Mouse (Mus musculus) kidney, embryonic 16.5 days (tissue): ENCODE measurements around the gene Hivep3. TPM values are rescaled to one million over a fixed set of nuclear protein-coding genes. Genes with fewer than 3 reads are reported as not detected.

ENCODE experiments used
- ATAC-seq: fragments of 200-750 bp; cut with Nextera tagmentation; 2 replicates; pipeline ENCODE4 v1.8.0; 2017; ENCODE audit warnings: moderate TSS enrichment; ENCODE audit not compliant: low FRiP score, low TSS enrichment
- H3K27ac ChIP-seq: fragments of 300-500 bp; sonication (generic); 2 replicates; pipeline ENCODE4 v1.5.1; 2014; ENCODE audit warnings: low read length
- H3K27me3 ChIP-seq: fragments of 300-500 bp; sonication (generic); 2 replicates; pipeline ENCODE4 v1.6.1; 2014; ENCODE audit warnings: low read length, control low read depth, mixed read lengths; ENCODE audit not compliant: insufficient read depth
- H3K36me3 ChIP-seq: fragments of 300-500 bp; sonication (generic); 2 replicates; pipeline ENCODE4 v1.6.1; 2014; ENCODE audit warnings: low read length, control low read depth, mixed read lengths; ENCODE audit not compliant: insufficient read depth
- H3K4me1 ChIP-seq: fragments of 300-500 bp; sonication (generic); 2 replicates; pipeline ENCODE4 v1.6.1; 2014; ENCODE audit warnings: low read length, control low read depth, mixed read lengths; ENCODE audit not compliant: insufficient read depth
- H3K4me2 ChIP-seq: fragments of 300-500 bp; sonication (generic); replicated peaks from 2 replicates; pipeline ENCODE4 v1.6.1; 2014; ENCODE audit warnings: low read depth, low read length
- H3K4me3 ChIP-seq: fragments of 300-500 bp; sonication (generic); 2 replicates; pipeline ENCODE4 v1.5.1; 2014; ENCODE audit warnings: mild to moderate bottlenecking, low read length
- H3K9ac ChIP-seq: fragments of 300-500 bp; sonication (generic); replicated peaks from 2 replicates; pipeline ENCODE4 v1.6.1; 2014; ENCODE audit warnings: low read length
- H3K9me3 ChIP-seq: fragments of 300-500 bp; sonication (generic); 2 replicates; pipeline ENCODE4 v1.6.1; 2016; ENCODE audit warnings: low read length, control low read depth
- WGBS: fragments of 180-500 bp; shearing (Covaris S2); extraction: QIAGEN DNeasy Blood & Tissue Kit; methylation state at CpG from one replicate; pipeline ENCODE4 v1.1.7; 2014; 5-methylcytosine and 5-hydroxymethylcytosine counted together
- polyA plus RNA-seq: library from polyadenylated mRNA; unstranded; fragments of >200 nt; fragmentation: Nextera tagmentation; extraction: Ambion mirVana; gene quantifications from 2 replicates; pipeline ENCODE4 v1.2.1, GENCODE M21; 2015

The Hivep3 gene
- 6.6 and 7.0 TPM in 2 replicates for polyA plus RNA-seq

DNA sequence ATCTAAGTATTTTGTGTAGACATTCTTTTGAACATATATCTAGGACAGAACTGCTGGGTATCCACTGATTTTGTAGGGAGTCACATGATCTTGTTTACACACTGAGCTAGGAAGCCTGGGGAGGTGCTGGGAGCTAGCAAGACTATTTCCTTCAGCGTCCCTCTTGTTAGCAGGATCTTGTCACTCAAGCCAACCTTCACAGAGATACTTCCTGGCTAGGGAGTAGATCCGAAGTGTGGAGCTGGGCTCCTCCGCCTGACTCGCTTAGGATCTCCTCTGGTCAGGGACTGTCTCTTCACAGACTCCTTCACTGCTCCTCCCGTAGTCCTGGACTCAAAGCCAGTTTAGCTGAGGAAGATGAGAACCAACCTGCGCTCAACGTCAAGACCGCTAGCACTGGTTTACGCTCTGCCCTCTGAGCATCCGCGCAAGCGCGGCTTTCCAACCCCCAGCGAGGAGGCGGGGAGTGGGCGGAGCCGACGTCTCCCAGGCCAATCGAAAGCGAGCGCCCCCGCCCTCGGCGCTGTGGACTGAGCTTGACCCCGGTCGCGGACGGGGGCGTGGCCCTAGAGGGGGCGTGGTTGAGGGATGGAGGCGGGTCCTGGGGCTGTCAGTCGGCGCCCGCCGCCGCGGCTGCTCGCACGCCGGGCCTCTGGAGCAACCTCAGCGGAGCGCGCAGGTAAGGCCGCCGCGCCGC lies at the start of gene Hivep3:
Gene Hivep3, plus strand, starts transcription at position 601 of the 697 bp plus-strand sequence.
- no peaks in the 10 kb centered on the region for H3K36me3 ChIP-seq
- H3K4me1 ChIP-seq = peaks cover 10% of the 10 kb centered on the region; the same call in 1 of the 2 replicates
- under 1% methylated on average over 45 of the region's 47 CpGs for WGBS

GRCm38 (mm10) chr4:119685746-119686145 lies 47.8 kb upstream of the Hivep3 start:
- Histone ChIP-seq H3K4me3 (no peak overlapping the region), H3K9ac (no peak overlapping the region), H3K27me3 (no peaks in the 10 kb centered on the region), H3K4me2 (no peak overlapping the region), H3K36me3 (no peaks in the 10 kb centered on the region), H3K9me3 (no peaks in the 10 kb centered on the region), H3K27ac (no peak overlapping the region), H3K4me1 (no peaks in the 10 kb centered on the region)
- WGBS = 93% methylated on average over 2 of the region's 2 CpGs
- no peak for ATAC-seq

More for the DNA sequence above, at the start of gene Hivep3:
- Histone ChIP-seq H3K27me3 (peaks cover 9% of the 10 kb centered on the region; the same call in 1 of the 2 replicates), H3K9me3 (no peaks in the 10 kb centered on the region), H3K9ac (peak within 1 kb of the TSS; percentile 82), H3K4me2 (peak within 1 kb of the TSS; percentile 99), H3K27ac (peak within 1 kb of the TSS; percentile 87), H3K4me3 (peak within 1 kb of the TSS; percentile 90)
- peak; percentile 99 for ATAC-seq

GRCm38 (mm10) chr4:119698339-119698738 lies 35.2 kb upstream of the Hivep3 start:
- WGBS = 59% methylated on average over 2 of the region's 2 CpGs
- no peak overlapping the region for H3K4me2 ChIP-seq

GRCm38 (mm10) chr4:119701269-119701954 lies 32.2 kb upstream of the Hivep3 start:
- H3K4me2 ChIP-seq = no peak overlapping the region
- WGBS = 83% methylated on average over 11 of the region's 11 CpGs

More at GRCm38 (mm10) chr4:119698339-119698738, 35.2 kb upstream of the Hivep3 start:
- H3K27ac ChIP-seq = no peak overlapping the region
- no peak overlapping the region for H3K9ac ChIP-seq
- ATAC-seq = no peak
- H3K36me3 ChIP-seq = no peaks in the 10 kb centered on the region
- no peaks in the 10 kb centered on the region for H3K9me3 ChIP-seq
- no peaks in the 10 kb centered on the region for H3K27me3 ChIP-seq
- no peak overlapping the region for H3K4me3 ChIP-seq
- no peaks in the 10 kb centered on the region for H3K4me1 ChIP-seq

DNA sequence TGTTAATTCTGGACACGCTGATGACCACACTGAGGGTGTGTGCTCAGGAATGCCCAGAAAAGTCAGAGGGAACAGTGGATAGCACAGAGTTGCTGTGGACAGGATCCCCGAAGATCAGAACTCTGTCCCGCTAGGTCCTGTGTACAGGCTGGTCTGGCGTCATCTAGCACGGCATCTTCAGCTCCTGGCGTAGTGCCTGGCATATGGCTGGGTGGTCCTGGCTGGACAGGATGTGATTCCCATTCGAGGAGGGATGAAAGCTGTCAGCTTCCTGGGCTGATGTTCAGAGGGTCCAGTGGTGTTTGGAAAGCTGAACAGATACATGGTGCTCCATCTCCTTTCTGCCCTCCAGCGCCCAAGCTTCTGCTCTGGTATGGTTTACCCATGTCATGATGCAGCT lies 29.6 kb upstream of the Hivep3 start:
- H3K9ac ChIP-seq = no peak overlapping the region
- 0 out of 2 replicates have a peak, but pooled peaks cover 4% of the 10 kb centered on the region for H3K9me3 ChIP-seq
- WGBS = 77% methylated on average over 8 of the region's 8 CpGs
- ATAC-seq = no peak
- H3K4me3 ChIP-seq = no peak overlapping the region
- no peak overlapping the region for H3K4me2 ChIP-seq
- no peaks in the 10 kb centered on the region for H3K36me3 ChIP-seq
- H3K27me3 ChIP-seq = no peaks in the 10 kb centered on the region
- no peak overlapping the region for H3K27ac ChIP-seq
- no peaks in the 10 kb centered on the region for H3K4me1 ChIP-seq

More at GRCm38 (mm10) chr4:119701269-119701954, 32.2 kb upstream of the Hivep3 start:
- Histone ChIP-seq H3K9ac (no peak overlapping the region), H3K36me3 (no peaks in the 10 kb centered on the region), H3K27me3 (no peaks in the 10 kb centered on the region), H3K9me3 (0 out of 2 replicates have a peak, but pooled peaks cover 4% of the 10 kb centered on the region), H3K4me1 (no peaks in the 10 kb centered on the region), H3K27ac (no peak overlapping the region), H3K4me3 (no peak overlapping the region)
- ATAC-seq = no peak

GRCm38 (mm10) chr4:119707326-119707725 lies 26.3 kb upstream of the Hivep3 start:
- Histone ChIP-seq H3K9me3 (0 out of 2 replicates have a peak, but pooled peaks cover 4% of the 10 kb centered on the region), H3K27ac (no peak overlapping the region), H3K36me3 (no peaks in the 10 kb centered on the region), H3K4me1 (no peaks in the 10 kb centered on the region), H3K27me3 (no peaks in the 10 kb centered on the region), H3K4me2 (no peak overlapping the region), H3K4me3 (no peak overlapping the region), H3K9ac (no peak overlapping the region)
- ATAC-seq = no peak
- 55% methylated on average over 5 of the region's 5 CpGs for WGBS

GRCm38 (mm10) chr4:119707751-119708150 lies 25.8 kb upstream of the Hivep3 start:
- WGBS = 17% methylated on average over 3 of the region's 3 CpGs
- ATAC-seq = peak; percentile 39; the same call in 1 of the 2 replicates

GRCm38 (mm10) chr4:119710208-119710607 lies 23.4 kb upstream of the Hivep3 start:
- H3K36me3 ChIP-seq = no peaks in the 10 kb centered on the region
- no peak overlapping the region for H3K27ac ChIP-seq
- H3K4me2 ChIP-seq = no peak overlapping the region
- 0 out of 2 replicates have a peak, but pooled peaks cover 4% of the 10 kb centered on the region for H3K9me3 ChIP-seq
- 80% methylated on average over 4 of the region's 4 CpGs for WGBS
- H3K9ac ChIP-seq = no peak overlapping the region
- no peak overlapping the region for H3K4me3 ChIP-seq
- no peaks in the 10 kb centered on the region for H3K4me1 ChIP-seq
- no peaks in the 10 kb centered on the region for H3K27me3 ChIP-seq
- ATAC-seq = no peak

More at GRCm38 (mm10) chr4:119707751-119708150, 25.8 kb upstream of the Hivep3 start:
- no peak overlapping the region for H3K9ac ChIP-seq
- H3K27me3 ChIP-seq = no peaks in the 10 kb centered on the region
- H3K27ac ChIP-seq = no peak overlapping the region
- no peak overlapping the region for H3K4me2 ChIP-seq
- no peaks in the 10 kb centered on the region for H3K4me1 ChIP-seq
- no peaks in the 10 kb centered on the region for H3K36me3 ChIP-seq
- H3K4me3 ChIP-seq = no peak overlapping the region
- 0 out of 2 replicates have a peak, but pooled peaks cover 4% of the 10 kb centered on the region for H3K9me3 ChIP-seq

DNA sequence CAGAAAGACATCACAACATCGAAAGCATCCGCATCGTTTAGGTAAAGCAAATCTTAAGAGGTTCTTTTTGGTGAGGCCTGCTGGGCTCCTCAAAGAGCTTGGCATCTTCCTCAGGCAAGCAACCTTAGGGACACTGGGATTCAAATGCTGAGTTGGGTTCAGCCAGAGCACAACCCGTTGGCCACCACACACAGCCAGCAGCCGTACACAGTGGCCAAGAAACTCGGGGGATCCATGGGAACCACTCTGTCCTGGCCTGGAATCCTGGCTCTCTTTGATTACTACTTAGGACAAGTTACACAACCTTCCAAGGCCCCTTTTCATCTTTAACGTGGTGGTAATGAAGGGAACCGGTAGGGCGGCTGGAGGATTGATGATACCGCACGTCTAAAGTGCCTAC lies 16.1 kb upstream of the Hivep3 start:
- Histone ChIP-seq H3K27ac (no peak overlapping the region), H3K9me3 (no peaks in the 10 kb centered on the region), H3K4me2 (no peak overlapping the region), H3K27me3 (no peaks in the 10 kb centered on the region), H3K4me3 (no peak overlapping the region), H3K4me1 (no peaks in the 10 kb centered on the region), H3K9ac (no peak overlapping the region), H3K36me3 (no peaks in the 10 kb centered on the region)
- 84% methylated on average over 11 of the region's 11 CpGs for WGBS
- ATAC-seq = no peak
